Mouse (Mus musculus): ENCODE results near the gene Tbl1xr1. TPM values are rescaled to one million over a fixed set of nuclear protein-coding genes. Genes with fewer than 3 reads are reported as not detected.
A peak's percentile ranks its signal among the peaks of the same experiment; 100 is the strongest.

The Tbl1xr1 gene
- polyA plus RNA-seq, 1 experiment from 2014 or later = 35.8 TPM

- no peaks in the 10 kb centered on the region for H3K9me3 ChIP-seq (ENCODE audit: control insufficient read depth, low read length)
- no peaks in the 10 kb centered on the region for H3K4me1 ChIP-seq (replicated peaks; ENCODE audit: control insufficient read depth, insufficient read depth, low read length)
- H3K9ac ChIP-seq (ENCODE audit: low read depth, low read length) = no peak overlapping the region
- no peak for DNase-seq (ENCODE audit: low spot score)
- WGBS = 69% methylated on average over 6 of the region's 6 CpGs
- no peak overlapping the region for H3K4me3 ChIP-seq (ENCODE audit: low read depth, low read length)
- no peaks in the 10 kb centered on the region for H3K36me3 ChIP-seq (ENCODE audit: control insufficient read depth, insufficient read depth, low read length)
- ATAC-seq (ENCODE audit: low FRiP score) = no peak
- no peak overlapping the region for H3K4me2 ChIP-seq (replicated peaks; ENCODE audit: low read depth, low read length)
- no peaks in the 10 kb centered on the region for H3K27me3 ChIP-seq (ENCODE audit: control insufficient read depth, insufficient read depth, low read length)
- no peak overlapping the region for H3K27ac ChIP-seq (ENCODE audit: low read depth, low read length)
Measured at GRCm38 (mm10) chr3:22105471-22105870, 29.0 kb downstream of the Tbl1xr1 start.

- no peak for DNase-seq (ENCODE audit: low spot score)
- H3K4me3 ChIP-seq (ENCODE audit: low read depth, low read length) = no peak overlapping the region
- no peak overlapping the region for H3K9ac ChIP-seq (ENCODE audit: low read depth, low read length)
- H3K4me2 ChIP-seq (replicated peaks; ENCODE audit: low read depth, low read length) = no peak overlapping the region
- no peaks in the 10 kb centered on the region for H3K36me3 ChIP-seq (ENCODE audit: control insufficient read depth, insufficient read depth, low read length)
- no peaks in the 10 kb centered on the region for H3K9me3 ChIP-seq (ENCODE audit: control insufficient read depth, low read length)
- no peaks in the 10 kb centered on the region for H3K4me1 ChIP-seq (replicated peaks; ENCODE audit: control insufficient read depth, insufficient read depth, low read length)
- no peaks in the 10 kb centered on the region for H3K27me3 ChIP-seq (ENCODE audit: control insufficient read depth, insufficient read depth, low read length)
- no peak overlapping the region for H3K27ac ChIP-seq (ENCODE audit: low read depth, low read length)
- ATAC-seq (ENCODE audit: low FRiP score) = no peak
Measured at GRCm38 (mm10) chr3:22108013-22108412, 31.6 kb downstream of the Tbl1xr1 start.

- no peak for ATAC-seq (ENCODE audit: low FRiP score)
Measured at GRCm38 (mm10) chr3:22109651-22110050, 33.2 kb downstream of the Tbl1xr1 start.

GRCm38 (mm10) chr3:22113773-22114172, 37.3 kb downstream of the Tbl1xr1 start:
- Histone ChIP-seq H3K27ac (ENCODE audit: low read depth, low read length) (no peak overlapping the region), H3K4me1 (replicated peaks; ENCODE audit: control insufficient read depth, insufficient read depth, low read length) (no peaks in the 10 kb centered on the region), H3K27me3 (ENCODE audit: control insufficient read depth, insufficient read depth, low read length) (no peaks in the 10 kb centered on the region), H3K9me3 (ENCODE audit: control insufficient read depth, low read length) (no peaks in the 10 kb centered on the region), H3K4me2 (replicated peaks; ENCODE audit: low read depth, low read length) (no peak overlapping the region), H3K36me3 (ENCODE audit: control insufficient read depth, insufficient read depth, low read length) (no peaks in the 10 kb centered on the region), H3K4me3 (ENCODE audit: low read depth, low read length) (no peak overlapping the region), H3K9ac (ENCODE audit: low read depth, low read length) (no peak overlapping the region)
- whole genome bisulfite sequencing = 92% methylated on average over 4 of the region's 4 CpGs
- no peak for ATAC-seq (ENCODE audit: low FRiP score)
- no peak for DNase-seq (ENCODE audit: low spot score)

More at GRCm38 (mm10) chr3:22109651-22110050, 33.2 kb downstream of the Tbl1xr1 start:
- Histone ChIP-seq H3K9me3 (ENCODE audit: control insufficient read depth, low read length) (no peaks in the 10 kb centered on the region), H3K4me3 (ENCODE audit: low read depth, low read length) (no peak overlapping the region), H3K27me3 (ENCODE audit: control insufficient read depth, insufficient read depth, low read length) (no peaks in the 10 kb centered on the region), H3K27ac (ENCODE audit: low read depth, low read length) (no peak overlapping the region), H3K4me1 (replicated peaks; ENCODE audit: control insufficient read depth, insufficient read depth, low read length) (no peaks in the 10 kb centered on the region), H3K9ac (ENCODE audit: low read depth, low read length) (no peak overlapping the region), H3K36me3 (ENCODE audit: control insufficient read depth, insufficient read depth, low read length) (no peaks in the 10 kb centered on the region), H3K4me2 (replicated peaks; ENCODE audit: low read depth, low read length) (no peak overlapping the region)
- no peak for DNase-seq (ENCODE audit: low spot score)
- 90% methylated on average over 1 of the region's 1 CpGs for WGBS

- WGBS = 29% methylated on average over 2 of the region's 2 CpGs
- ATAC-seq (ENCODE audit: low FRiP score) (0 out of 2 replicates have a peak, but pooled peaks have one; percentile 45), DNase-seq (ENCODE audit: low spot score) (peak; percentile 12)
- Histone ChIP-seq H3K4me1 (replicated peaks; ENCODE audit: control insufficient read depth, insufficient read depth, low read length) (no peaks in the 10 kb centered on the region), H3K4me2 (replicated peaks; ENCODE audit: low read depth, low read length) (no peak overlapping the region), H3K27me3 (ENCODE audit: control insufficient read depth, insufficient read depth, low read length) (no peaks in the 10 kb centered on the region), H3K9ac (ENCODE audit: low read depth, low read length) (no peak overlapping the region), H3K9me3 (ENCODE audit: control insufficient read depth, low read length) (no peaks in the 10 kb centered on the region), H3K36me3 (ENCODE audit: control insufficient read depth, insufficient read depth, low read length) (no peaks in the 10 kb centered on the region), H3K27ac (ENCODE audit: low read depth, low read length) (no peak overlapping the region), H3K4me3 (ENCODE audit: low read depth, low read length) (no peak overlapping the region)
Measured at GRCm38 (mm10) chr3:22115221-22115620, 38.8 kb downstream of the Tbl1xr1 start.

GRCm38 (mm10) chr3:22115678-22116077, 39.2 kb downstream of the Tbl1xr1 start:
- Histone ChIP-seq H3K4me3 (ENCODE audit: low read depth, low read length) (no peak overlapping the region), H3K27ac (ENCODE audit: low read depth, low read length) (no peak overlapping the region), H3K27me3 (ENCODE audit: control insufficient read depth, insufficient read depth, low read length) (no peaks in the 10 kb centered on the region), H3K9ac (ENCODE audit: low read depth, low read length) (no peak overlapping the region), H3K4me2 (replicated peaks; ENCODE audit: low read depth, low read length) (no peak overlapping the region), H3K4me1 (replicated peaks; ENCODE audit: control insufficient read depth, insufficient read depth, low read length) (no peaks in the 10 kb centered on the region), H3K9me3 (ENCODE audit: control insufficient read depth, low read length) (no peaks in the 10 kb centered on the region), H3K36me3 (ENCODE audit: control insufficient read depth, insufficient read depth, low read length) (no peaks in the 10 kb centered on the region)
- 84% methylated on average over 3 of the region's 3 CpGs for WGBS
- DNase-seq (ENCODE audit: low spot score) = no peak
- no peak for ATAC-seq (ENCODE audit: low FRiP score)

GRCm38 (mm10) chr3:22116188-22116587, 39.7 kb downstream of the Tbl1xr1 start:
- 80% methylated on average over 1 of the region's 1 CpGs for WGBS
- H3K27me3 ChIP-seq (ENCODE audit: control insufficient read depth, insufficient read depth, low read length) = no peaks in the 10 kb centered on the region
- H3K9me3 ChIP-seq (ENCODE audit: control insufficient read depth, low read length) = no peaks in the 10 kb centered on the region
- ATAC-seq (ENCODE audit: low FRiP score) (no peak), DNase-seq (ENCODE audit: low spot score) (no peak)
- H3K4me2 ChIP-seq (replicated peaks; ENCODE audit: low read depth, low read length) = no peak overlapping the region
- no peak overlapping the region for H3K4me3 ChIP-seq (ENCODE audit: low read depth, low read length)
- H3K9ac ChIP-seq (ENCODE audit: low read depth, low read length) = no peak overlapping the region
- no peak overlapping the region for H3K27ac ChIP-seq (ENCODE audit: low read depth, low read length)
- H3K4me1 ChIP-seq (replicated peaks; ENCODE audit: control insufficient read depth, insufficient read depth, low read length) = no peaks in the 10 kb centered on the region
- H3K36me3 ChIP-seq (ENCODE audit: control insufficient read depth, insufficient read depth, low read length) = no peaks in the 10 kb centered on the region

GRCm38 (mm10) chr3:22121741-22122140, 45.3 kb downstream of the Tbl1xr1 start:
- 34% methylated on average over 3 of the region's 3 CpGs for WGBS

GRCm38 (mm10) chr3:22123145-22123544, 46.7 kb downstream of the Tbl1xr1 start:
- H3K4me2 ChIP-seq (replicated peaks; ENCODE audit: low read depth, low read length) = no peak overlapping the region
- no peaks in the 10 kb centered on the region for H3K27me3 ChIP-seq (ENCODE audit: control insufficient read depth, insufficient read depth, low read length)
- H3K9ac ChIP-seq (ENCODE audit: low read depth, low read length) = no peak overlapping the region
- no peaks in the 10 kb centered on the region for H3K9me3 ChIP-seq (ENCODE audit: control insufficient read depth, low read length)
- no peak overlapping the region for H3K27ac ChIP-seq (ENCODE audit: low read depth, low read length)
- H3K4me3 ChIP-seq (ENCODE audit: low read depth, low read length) = no peak overlapping the region
- 90% methylated on average over 2 of the region's 2 CpGs for WGBS
- no peak for ATAC-seq (ENCODE audit: low FRiP score)
- no peak for DNase-seq (ENCODE audit: low spot score)
- no peaks in the 10 kb centered on the region for H3K36me3 ChIP-seq (ENCODE audit: control insufficient read depth, insufficient read depth, low read length)
- H3K4me1 ChIP-seq (replicated peaks; ENCODE audit: control insufficient read depth, insufficient read depth, low read length) = no peaks in the 10 kb centered on the region

More at GRCm38 (mm10) chr3:22121741-22122140, 45.3 kb downstream of the Tbl1xr1 start:
- Histone ChIP-seq H3K4me2 (replicated peaks; ENCODE audit: low read depth, low read length) (no peak overlapping the region), H3K27me3 (ENCODE audit: control insufficient read depth, insufficient read depth, low read length) (no peaks in the 10 kb centered on the region), H3K4me1 (replicated peaks; ENCODE audit: control insufficient read depth, insufficient read depth, low read length) (no peaks in the 10 kb centered on the region), H3K9ac (ENCODE audit: low read depth, low read length) (no peak overlapping the region), H3K4me3 (ENCODE audit: low read depth, low read length) (no peak overlapping the region), H3K9me3 (ENCODE audit: control insufficient read depth, low read length) (no peaks in the 10 kb centered on the region), H3K27ac (ENCODE audit: low read depth, low read length) (no peak overlapping the region), H3K36me3 (ENCODE audit: control insufficient read depth, insufficient read depth, low read length) (no peaks in the 10 kb centered on the region)
- ATAC-seq (ENCODE audit: low FRiP score) = no peak
- DNase-seq (ENCODE audit: low spot score) = peak; percentile 8
